Mouse (Mus musculus) forebrain, embryonic 11.5 days (tissue): ENCODE measurements at regions not wholly inside any gene's neighbourhood (a gene's known extent, or its start where the extent isn't known, plus 50 kb on each side); places are given as distances from the start of the nearest gene placed in this dataset.
A peak's percentile ranks its signal among the peaks of the same experiment; 100 is the strongest.

Source experiments
- ATAC-seq: fragments of 200-750 bp; cut with Nextera tagmentation; replicated peaks from 2 replicates; pipeline ENCODE4 v1.8.0; 2017; ENCODE audit warnings: moderate TSS enrichment; ENCODE audit not compliant: low FRiP score
- DNase-seq: peaks from one replicate; pipeline ENCODE4 v3.0.0-alpha.2; 2017; ENCODE audit warnings: low spot score
- H3K27ac ChIP-seq: fragments of 300-500 bp; sonication (generic); 2 replicates; pipeline ENCODE4 v1.5.1; 2014; ENCODE audit warnings: low read depth, low read length
- H3K27me3 ChIP-seq: fragments of 300-500 bp; sonication (generic); 2 replicates; pipeline ENCODE4 v1.6.1; 2014; ENCODE audit warnings: mild to moderate bottlenecking, low read length, mixed read lengths; ENCODE audit not compliant: control insufficient read depth, insufficient read depth
- H3K36me3 ChIP-seq: fragments of 300-500 bp; sonication (generic); 2 replicates; pipeline ENCODE4 v1.6.1; 2014; ENCODE audit warnings: mild to moderate bottlenecking, low read length, moderate library complexity, mixed read lengths; ENCODE audit not compliant: control insufficient read depth, insufficient read depth
- H3K4me1 ChIP-seq: fragments of 300-500 bp; sonication (generic); replicated peaks from 2 replicates; pipeline ENCODE4 v1.6.1; 2014; ENCODE audit warnings: low read length, mixed read lengths; ENCODE audit not compliant: control insufficient read depth, insufficient read depth
- H3K4me2 ChIP-seq: fragments of 300-500 bp; sonication (generic); 2 replicates; pipeline ENCODE4 v1.6.1; 2014; ENCODE audit warnings: low read depth, mild to moderate bottlenecking, low read length, moderate library complexity, mixed read lengths; ENCODE audit not compliant: severe bottlenecking
- H3K4me3 ChIP-seq: fragments of 300-500 bp; sonication (generic); 2 replicates; pipeline ENCODE4 v1.5.1; 2014; ENCODE audit warnings: low read depth, low read length
- H3K9ac ChIP-seq: fragments of 300-500 bp; sonication (generic); 2 replicates; pipeline ENCODE4 v1.6.1; 2014; ENCODE audit warnings: low read length
- H3K9me3 ChIP-seq: fragments of 300-500 bp; sonication (generic); 2 replicates; pipeline ENCODE4 v1.6.1; 2016; ENCODE audit warnings: low read length, mixed read lengths; ENCODE audit not compliant: control insufficient read depth
- WGBS: fragments of 180-500 bp; shearing (Covaris S2); extraction: QIAGEN DNeasy Blood & Tissue Kit; methylation state at CpG from one replicate; pipeline ENCODE4 v1.1.7; 2014; 5-methylcytosine and 5-hydroxymethylcytosine counted together

- Histone ChIP-seq H3K9me3 (no peaks in the 10 kb centered on the region), H3K9ac (no peak overlapping the region), H3K4me3 (no peak overlapping the region), H3K27ac (no peak overlapping the region), H3K27me3 (no peaks in the 10 kb centered on the region), H3K4me1 (no peaks in the 10 kb centered on the region), H3K4me2 (no peak overlapping the region), H3K36me3 (no peaks in the 10 kb centered on the region)
- DNase-seq (no peak), ATAC-seq (peak; percentile 36; the same call in 1 of the 2 replicates)
- 74% methylated on average over 3 of the region's 3 CpGs for WGBS
These were observed 224.6 kb downstream of the Slc16a7 start for GRCm38 (mm10) chr10:125164671-125165070.

- ATAC-seq: no peak
- Histone ChIP-seq H3K9me3 (no peaks in the 10 kb centered on the region), H3K4me2 (no peak overlapping the region), H3K27ac (no peak overlapping the region), H3K27me3 (no peaks in the 10 kb centered on the region), H3K4me1 (no peaks in the 10 kb centered on the region), H3K9ac (no peak overlapping the region), H3K4me3 (no peak overlapping the region), H3K36me3 (no peaks in the 10 kb centered on the region)
- DNase-seq: no peak
- 66% methylated on average over 5 of the region's 5 CpGs for WGBS
These were observed 228.2 kb downstream of the Slc16a7 start for GRCm38 (mm10) chr10:125161077-125161476.

DNA sequence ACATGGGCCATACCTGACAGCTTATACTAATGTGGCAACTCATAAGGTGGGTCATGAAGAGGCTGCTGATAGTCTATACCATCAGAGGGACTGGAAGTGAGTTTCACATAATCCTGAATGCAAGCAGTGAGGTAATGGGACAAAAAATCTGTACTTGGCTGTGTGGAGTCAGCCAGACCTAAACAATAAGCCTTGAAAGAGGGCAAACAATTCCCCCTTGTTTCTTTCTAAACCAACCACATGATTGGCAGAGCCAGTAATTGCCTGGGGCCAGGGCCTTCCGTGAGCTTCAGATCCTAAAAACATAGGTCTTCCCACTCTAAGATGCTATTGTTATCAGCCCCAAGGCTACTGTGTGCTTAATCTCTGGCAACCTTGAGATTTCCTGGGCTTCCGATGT is 240.5 kb downstream of the Slc16a7 start:
- H3K4me2 ChIP-seq: no peak overlapping the region
- H3K27me3 ChIP-seq: no peaks in the 10 kb centered on the region
- peak; percentile 37; the same call in 1 of the 2 replicates for ATAC-seq
- H3K27ac ChIP-seq: no peak overlapping the region
- no peak for DNase-seq
- H3K36me3 ChIP-seq: no peaks in the 10 kb centered on the region
- peaks cover 2% of the 10 kb centered on the region; the same call in 1 of the 2 replicates for H3K4me1 ChIP-seq
- 10% methylated on average over 2 of the region's 2 CpGs for WGBS
- no peak overlapping the region for H3K4me3 ChIP-seq
- no peak overlapping the region for H3K9ac ChIP-seq
- no peaks in the 10 kb centered on the region for H3K9me3 ChIP-seq

GRCm38 (mm10) chr10:125147239-125147782 is 242.0 kb downstream of the Slc16a7 start:
- Histone ChIP-seq H3K36me3 (no peaks in the 10 kb centered on the region), H3K27me3 (no peaks in the 10 kb centered on the region), H3K4me1 (peaks cover 2% of the 10 kb centered on the region; the same call in 1 of the 2 replicates), H3K27ac (no peak overlapping the region), H3K9me3 (no peaks in the 10 kb centered on the region), H3K4me3 (no peak overlapping the region), H3K4me2 (no peak overlapping the region), H3K9ac (no peak overlapping the region)
- no peak for ATAC-seq
- DNase-seq: no peak

DNA sequence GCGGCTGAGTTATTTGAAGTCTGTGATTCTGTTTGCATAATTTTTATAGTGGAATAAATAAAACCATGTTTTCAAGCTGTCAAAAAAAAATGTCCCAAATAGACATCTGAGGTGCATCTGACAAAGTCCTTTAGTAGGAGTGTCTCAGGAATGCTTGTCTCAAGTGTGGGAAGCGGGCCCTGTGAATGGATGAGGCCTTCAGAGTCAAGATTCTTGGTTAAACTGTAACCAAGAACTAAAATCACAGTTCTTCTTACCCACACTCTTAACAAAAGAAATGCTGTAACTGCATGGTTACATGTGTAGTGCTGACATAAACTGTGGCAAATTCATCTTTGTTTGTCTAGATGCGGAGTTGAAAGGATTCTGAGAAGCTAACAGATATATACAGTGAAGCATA is 242.9 kb downstream of the Slc16a7 start:
- 92% methylated on average over 3 of the region's 3 CpGs for WGBS
- H3K36me3 ChIP-seq: no peaks in the 10 kb centered on the region
- DNase-seq (no peak), ATAC-seq (no peak)
- H3K4me1 ChIP-seq: peaks cover 2% of the 10 kb centered on the region; the same call in 1 of the 2 replicates
- H3K4me3 ChIP-seq: no peak overlapping the region
- H3K9ac ChIP-seq: no peak overlapping the region
- H3K9me3 ChIP-seq: no peaks in the 10 kb centered on the region
- no peak overlapping the region for H3K27ac ChIP-seq
- no peaks in the 10 kb centered on the region for H3K27me3 ChIP-seq
- H3K4me2 ChIP-seq: no peak overlapping the region

DNA sequence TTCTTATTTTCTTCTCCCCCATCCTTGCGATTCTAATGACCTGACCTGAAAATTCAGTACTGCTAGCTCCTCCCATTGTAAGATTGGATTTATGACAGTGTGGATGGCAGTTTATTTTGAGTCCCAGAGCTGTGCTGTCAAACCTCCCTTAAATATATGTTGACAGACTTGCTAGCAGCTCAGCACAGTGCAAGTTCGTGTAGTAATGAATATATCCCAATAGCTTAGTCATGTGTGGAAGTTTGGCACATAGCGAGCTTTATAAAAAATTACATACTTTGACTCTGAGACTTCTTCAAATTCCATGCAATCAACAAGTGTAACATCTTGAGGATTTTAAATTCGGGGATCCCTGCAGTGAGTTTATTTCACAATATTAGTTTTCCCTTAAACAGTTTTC is 243.5 kb downstream of the Slc16a7 start:
- H3K9me3 ChIP-seq: no peaks in the 10 kb centered on the region
- H3K27me3 ChIP-seq: no peaks in the 10 kb centered on the region
- no peak overlapping the region for H3K27ac ChIP-seq
- no peak overlapping the region for H3K9ac ChIP-seq
- 94% methylated on average over 4 of the region's 4 CpGs for WGBS
- H3K4me2 ChIP-seq: no peak overlapping the region
- H3K4me3 ChIP-seq: no peak overlapping the region
- no peaks in the 10 kb centered on the region for H3K36me3 ChIP-seq
- ATAC-seq (no peak), DNase-seq (no peak)
- H3K4me1 ChIP-seq: peaks cover 2% of the 10 kb centered on the region; the same call in 1 of the 2 replicates

DNA sequence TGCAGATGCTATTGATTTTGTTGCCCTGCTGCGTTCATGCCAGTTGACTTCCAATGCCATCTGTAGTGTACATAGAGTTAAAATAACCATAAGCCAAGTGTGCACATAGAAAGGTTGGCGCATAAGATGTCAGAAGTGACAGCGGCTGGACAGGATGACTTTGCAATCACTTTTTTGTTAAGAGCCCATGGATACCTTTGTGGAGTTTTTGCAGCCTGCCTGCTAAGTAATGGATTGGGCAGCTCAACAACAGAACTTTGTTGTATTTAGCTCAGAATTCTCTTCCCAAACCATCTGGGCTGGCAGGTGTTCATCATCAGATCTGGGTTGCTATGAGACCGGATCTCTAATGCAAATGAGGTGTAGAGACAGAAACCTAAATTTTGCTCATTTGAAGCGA is 267.5 kb downstream of the Slc16a7 start:
- H3K4me3 ChIP-seq: no peak overlapping the region
- WGBS: 92% methylated on average over 5 of the region's 5 CpGs
- H3K4me2 ChIP-seq: no peak overlapping the region
- no peak for DNase-seq
- H3K9ac ChIP-seq: no peak overlapping the region
- ATAC-seq: no peak
- no peaks in the 10 kb centered on the region for H3K9me3 ChIP-seq
- no peak overlapping the region for H3K27ac ChIP-seq
- H3K4me1 ChIP-seq: no peaks in the 10 kb centered on the region
- H3K27me3 ChIP-seq: no peaks in the 10 kb centered on the region
- no peaks in the 10 kb centered on the region for H3K36me3 ChIP-seq

- no peak for DNase-seq
These were observed 274.9 kb downstream of the Slc16a7 start for GRCm38 (mm10) chr10:125114318-125114717.

DNA sequence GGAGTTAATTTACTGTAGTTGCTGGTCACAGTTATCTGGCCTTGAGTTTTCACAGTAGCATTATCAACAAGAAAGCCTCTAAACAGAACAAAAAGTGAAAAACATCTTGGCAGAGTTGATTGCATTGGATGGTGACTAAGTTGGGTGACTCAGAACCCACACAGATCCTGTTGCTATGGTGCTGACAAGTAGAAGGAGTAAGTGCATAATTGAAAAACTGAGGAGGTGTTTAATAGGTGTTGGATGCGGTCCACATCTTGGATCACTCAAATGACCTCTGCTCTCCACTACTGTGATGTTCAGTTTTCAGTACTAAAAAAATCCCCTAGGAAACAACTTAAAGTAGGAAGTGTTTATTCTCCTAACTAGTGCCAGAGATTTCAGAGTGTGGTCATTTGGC is 280.3 kb downstream of the Slc16a7 start:
- H3K4me3 ChIP-seq: no peak overlapping the region
- no peak overlapping the region for H3K4me2 ChIP-seq
- H3K4me1 ChIP-seq: no peaks in the 10 kb centered on the region
- H3K27ac ChIP-seq: no peak overlapping the region
- H3K9ac ChIP-seq: no peak overlapping the region
- no peaks in the 10 kb centered on the region for H3K27me3 ChIP-seq
- ATAC-seq (no peak), DNase-seq (no peak)
- H3K36me3 ChIP-seq: no peaks in the 10 kb centered on the region
- WGBS: 84% methylated on average over 1 of the region's 1 CpGs
- no peaks in the 10 kb centered on the region; the same call in 1 of the 2 replicates for H3K9me3 ChIP-seq

More at GRCm38 (mm10) chr10:125114318-125114717, 274.9 kb downstream of the Slc16a7 start:
- Histone ChIP-seq H3K27ac (no peak overlapping the region), H3K9me3 (no peaks in the 10 kb centered on the region; the same call in 1 of the 2 replicates), H3K4me2 (no peak overlapping the region), H3K27me3 (no peaks in the 10 kb centered on the region), H3K36me3 (no peaks in the 10 kb centered on the region), H3K4me3 (no peak overlapping the region), H3K4me1 (no peaks in the 10 kb centered on the region), H3K9ac (no peak overlapping the region)
- WGBS: 33% methylated on average over 1 of the region's 1 CpGs
- peak; percentile 53; the same call in 1 of the 2 replicates for ATAC-seq
